Mouse (Mus musculus) myocyte (in vitro differentiated cells): ENCODE data around the gene Pola2. TPM values are rescaled to one million over a fixed set of nuclear protein-coding genes. Genes with fewer than 3 reads are reported as not detected.

ENCODE experiments used
- H3K27me3 ChIP-seq: one replicate; pipeline ENCODE4 v1.6.1; 2011; ENCODE audit not compliant: control insufficient read depth, insufficient read depth, insufficient read length
- H3K36me3 ChIP-seq: one replicate; pipeline ENCODE4 v1.6.1; 2011; ENCODE audit not compliant: control insufficient read depth, insufficient read depth
- H3K4me2 ChIP-seq: one replicate; pipeline ENCODE4 v1.6.1; 2011; ENCODE audit warnings: low read depth, control low read depth
- H3K4me3 ChIP-seq: one replicate; pipeline ENCODE4 v1.5.1; 2011; ENCODE audit warnings: mild to moderate bottlenecking, control low read depth, moderate library complexity
- H3K79me2 ChIP-seq: one replicate; pipeline ENCODE4 v1.6.1; 2011; ENCODE audit not compliant: control insufficient read depth, insufficient read depth
- H3ac ChIP-seq: one replicate; pipeline ENCODE4 v1.6.1; 2011; ENCODE audit not compliant: control insufficient read depth, insufficient read length
- CEBPB ChIP-seq: IDR thresholded peaks from 2 replicates; pipeline ENCODE4 v1.6.1; 2011; ENCODE audit warnings: mild to moderate bottlenecking, moderate library complexity; ENCODE audit not compliant: poor library complexity, insufficient read depth, severe bottlenecking
- E2F4 ChIP-seq: IDR thresholded peaks from one replicate; pipeline ENCODE4 v1.6.1; 2011; ENCODE audit warnings: mild to moderate bottlenecking, control low read depth, moderate library complexity; ENCODE audit not compliant: insufficient read depth
- MAX ChIP-seq: IDR thresholded peaks from one replicate; pipeline ENCODE4 v1.6.1; 2011; ENCODE audit warnings: low read depth, mild to moderate bottlenecking, control low read depth
- MYOD1 ChIP-seq, 3 experiments: IDR thresholded peaks; one replicate each; pipeline ENCODE4 v1.6.1; 2011; ENCODE audit warnings: control low read depth in 2 of 3, low read depth in 2 of 3, mild to moderate bottlenecking in 2 of 3, moderate library complexity in 1 of 3; ENCODE audit not compliant: insufficient read length in 2 of 3, control insufficient read depth in 1 of 3
- MYOG ChIP-seq, 3 experiments: IDR thresholded peaks; one replicate each; pipeline ENCODE4 v1.6.1; 2011; ENCODE audit warnings: control low read depth in 2 of 3, low read depth in 2 of 3, mild to moderate bottlenecking in 2 of 3; ENCODE audit not compliant: insufficient read length in 2 of 3, control insufficient read depth in 1 of 3, insufficient read depth in 1 of 3
- POLR2A ChIP-seq: IDR thresholded peaks from one replicate; pipeline ENCODE4 v1.6.1; 2011; ENCODE audit warnings: low read depth, mild to moderate bottlenecking, control low read depth, moderate library complexity; ENCODE audit not compliant: insufficient read length
- POLR2AphosphoS2 ChIP-seq: IDR thresholded peaks from one replicate; pipeline ENCODE4 v1.6.1; 2011; ENCODE audit warnings: low read depth, control low read depth; ENCODE audit not compliant: insufficient read length
- REST ChIP-seq: IDR thresholded peaks from one replicate; pipeline ENCODE4 v1.6.1; 2011; ENCODE audit warnings: mild to moderate bottlenecking, control low read depth, moderate library complexity; ENCODE audit not compliant: insufficient read depth, insufficient read length
- SRF ChIP-seq: IDR thresholded peaks from one replicate; pipeline ENCODE4 v1.6.1; 2011; ENCODE audit warnings: low read depth; ENCODE audit not compliant: control insufficient read depth, insufficient read length
- TCF12 ChIP-seq: IDR thresholded peaks from one replicate; pipeline ENCODE4 v1.6.1; 2011; ENCODE audit warnings: mild to moderate bottlenecking, control low read depth; ENCODE audit not compliant: poor library complexity, insufficient read depth, severe bottlenecking
- TCF3 ChIP-seq: IDR thresholded peaks from one replicate; pipeline ENCODE4 v1.6.1; 2011; ENCODE audit warnings: low read depth, control low read depth; ENCODE audit not compliant: insufficient read length
- USF1 ChIP-seq: IDR thresholded peaks from one replicate; pipeline ENCODE4 v1.6.1; 2011; ENCODE audit warnings: low read depth, mild to moderate bottlenecking, control low read depth, moderate library complexity
- polyA plus RNA-seq: library from polyadenylated mRNA; unstranded; fragments of >200 nt; fragmentation: generic; extraction: Trizol; gene quantifications from one replicate; pipeline ENCODE4 v1.2.1, GENCODE M21; 2012; ENCODE audit warnings: missing spikeins

Pola2 gene
- polyA plus RNA-seq, 1 experiment: 11.9 TPM

DNA sequence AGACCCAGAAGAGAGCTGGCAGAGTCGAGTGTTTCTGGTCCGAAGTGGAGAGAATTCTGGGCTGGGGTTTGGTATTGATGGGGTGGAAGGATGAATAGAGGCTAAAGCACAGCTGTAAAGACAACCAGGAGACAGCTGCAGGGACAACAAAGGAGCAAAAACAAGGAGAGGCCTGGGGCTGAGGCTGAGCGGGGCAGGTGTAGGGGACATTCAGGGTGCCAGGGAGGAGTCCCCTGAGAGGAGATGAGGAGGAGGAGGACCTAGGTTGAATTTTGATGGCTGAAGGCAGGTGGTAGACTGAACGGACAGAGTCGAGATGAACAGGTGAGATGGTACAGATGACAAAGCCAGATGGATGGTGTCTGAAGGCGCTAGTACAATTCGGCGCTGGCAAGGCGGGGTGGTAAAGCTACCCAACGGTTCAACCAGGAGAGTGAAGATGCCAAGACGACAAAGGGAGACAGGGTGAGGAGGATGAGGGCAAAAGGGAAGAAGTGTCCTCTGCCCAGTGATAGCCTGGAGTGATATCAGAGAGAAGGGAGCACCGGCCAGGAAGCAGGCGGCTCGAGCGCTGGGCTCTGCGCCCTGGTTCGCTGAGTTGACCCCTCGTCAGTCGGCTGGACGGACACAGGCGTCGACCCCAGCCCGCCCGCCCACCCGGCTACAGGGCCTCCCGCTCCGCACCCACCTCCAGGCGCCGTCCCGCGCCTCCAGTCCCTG lies 70.6 kb downstream of the Pola2 start:
- Histone ChIP-seq H3K27me3 (no peaks in the 10 kb centered on the region), H3K4me2 (peak overlapping the region; percentile 64), H3K79me2 (no peaks in the 10 kb centered on the region), H3K36me3 (peaks cover 21% of the 10 kb centered on the region), H3K4me3 (peak overlapping the region; percentile 9), H3ac (no peak overlapping the region)
- TF ChIP-seq E2F4 (no peak), MAX (no peak), POLR2AphosphoS2 (no peak), POLR2A (no peak), CEBPB (no peak), MYOD1 (IDR thresholded peaks at IDR 0.05; ENCODE audit: control insufficient read depth in 1 of 3, insufficient read length in 2 of 3, low read depth in 2 of 3) (peak in 2 of 3 experiments; percentile 19 to 26), REST (no peak), MYOG (IDR thresholded peaks at IDR 0.05; ENCODE audit: control insufficient read depth in 1 of 3, insufficient read depth in 1 of 3, insufficient read length in 2 of 3, low read depth in 2 of 3) (peak in 1 of 3 experiments; percentile 21)

DNA sequence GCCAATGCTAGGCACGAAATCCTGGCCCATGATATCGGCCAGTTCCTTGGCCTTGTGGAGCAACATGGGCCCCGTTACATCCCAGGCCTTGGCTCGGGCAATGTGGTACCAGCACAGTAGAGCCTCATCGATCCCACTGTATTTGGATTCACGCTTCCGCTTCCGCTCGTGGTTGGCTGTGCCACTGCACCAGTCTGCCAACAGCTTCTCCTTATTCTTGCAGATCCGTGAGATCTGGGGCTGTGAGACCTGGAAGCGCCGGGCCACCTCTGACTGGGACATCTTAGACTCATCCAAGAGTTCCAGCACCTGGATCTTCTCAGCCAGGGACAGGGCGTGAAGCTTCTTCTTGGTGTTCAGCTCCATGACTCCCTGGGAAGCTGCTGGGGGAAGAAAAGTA lies 71.3 kb downstream of the Pola2 start:
- no peaks in the 10 kb centered on the region for H3K27me3 ChIP-seq
- peaks cover 18% of the 10 kb centered on the region for H3K36me3 ChIP-seq
- no peak overlapping the region for H3K4me3 ChIP-seq
- no peak overlapping the region for H3K4me2 ChIP-seq
- no peaks in the 10 kb centered on the region for H3K79me2 ChIP-seq
- no peak for TF ChIP-seq MYOG (IDR thresholded peaks at IDR 0.05; ENCODE audit: control insufficient read depth in 1 of 3, insufficient read depth in 1 of 3, insufficient read length in 2 of 3, low read depth in 2 of 3)
- TF ChIP-seq USF1: no peak
- TF ChIP-seq CEBPB: no peak
- no peak for TF ChIP-seq POLR2A
- no peak overlapping the region for H3ac ChIP-seq

DNA sequence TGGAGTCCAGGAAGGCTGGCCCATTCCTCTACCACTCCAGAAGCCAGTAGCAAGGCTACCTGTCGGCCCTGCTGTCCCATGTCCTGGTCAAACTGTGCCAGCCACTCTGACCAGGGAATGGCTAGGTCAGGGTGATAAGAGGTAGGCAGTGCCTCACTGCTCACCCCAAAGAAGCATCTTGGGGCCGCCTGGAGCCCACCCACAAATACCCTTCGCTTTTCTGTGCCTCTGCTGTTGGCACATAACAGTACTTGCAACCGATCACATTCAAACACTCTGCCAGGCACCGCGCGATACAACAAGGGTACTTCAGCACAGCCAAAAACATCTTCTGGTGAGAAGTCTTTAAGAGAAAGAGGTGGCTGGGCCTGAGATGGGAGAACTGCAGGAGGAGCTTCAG lies 71.7 kb downstream of the Pola2 start:
- no peaks in the 10 kb centered on the region for H3K79me2 ChIP-seq
- H3K27me3 ChIP-seq: no peaks in the 10 kb centered on the region
- H3K4me2 ChIP-seq: no peak overlapping the region
- no peak for TF ChIP-seq E2F4
- no peak for TF ChIP-seq REST
- TF ChIP-seq CEBPB: no peak
- TF ChIP-seq SRF: no peak
- no peak for TF ChIP-seq TCF12
- no peak for TF ChIP-seq TCF3
- no peak for TF ChIP-seq MAX
- TF ChIP-seq MYOD1 (IDR thresholded peaks at IDR 0.05; ENCODE audit: control insufficient read depth in 1 of 3, insufficient read length in 2 of 3, low read depth in 2 of 3): no peak
- TF ChIP-seq MYOG (IDR thresholded peaks at IDR 0.05; ENCODE audit: control insufficient read depth in 1 of 3, insufficient read depth in 1 of 3, insufficient read length in 2 of 3, low read depth in 2 of 3): no peak
- no peak for TF ChIP-seq USF1
- no peak overlapping the region for H3K4me3 ChIP-seq
- H3ac ChIP-seq: no peak overlapping the region
- peaks cover 18% of the 10 kb centered on the region for H3K36me3 ChIP-seq

DNA sequence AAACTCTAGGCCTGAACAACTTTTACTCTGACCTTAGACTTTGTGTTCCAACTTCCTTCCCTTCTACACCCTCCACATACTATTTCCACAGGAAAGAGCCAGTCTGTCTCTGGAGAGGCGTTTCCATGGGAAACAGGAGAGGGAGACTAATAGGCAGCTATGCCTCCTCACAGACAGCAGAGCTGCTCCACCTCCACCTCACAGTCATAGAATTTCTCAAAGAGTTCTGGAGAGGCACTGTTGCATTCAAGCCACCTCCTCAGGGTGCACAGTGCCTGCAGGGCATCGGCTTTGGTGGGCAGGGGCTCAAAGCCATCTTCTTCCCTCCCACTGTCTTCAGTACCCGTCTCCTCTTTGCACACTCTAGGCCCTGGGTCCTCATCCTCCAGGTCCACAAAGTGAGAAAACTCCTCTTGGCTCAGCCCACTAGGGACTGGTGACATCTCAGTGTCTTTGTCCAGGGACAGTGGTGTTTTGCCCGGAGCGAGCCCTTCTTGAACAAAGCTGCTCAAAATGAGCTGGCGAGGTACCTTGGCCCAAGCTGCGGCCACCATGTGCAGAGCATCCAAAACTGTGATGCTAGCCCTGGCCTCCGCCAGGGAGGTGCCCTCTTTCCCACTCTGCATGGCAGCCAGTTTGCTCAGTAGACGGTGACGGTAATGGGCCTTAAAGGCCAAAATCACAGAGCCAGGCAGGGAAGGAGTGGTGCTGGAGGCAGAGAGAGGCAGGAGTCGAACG lies 72.3 kb downstream of the Pola2 start:
- Histone ChIP-seq H3K36me3 (peaks cover 13% of the 10 kb centered on the region), H3K27me3 (no peaks in the 10 kb centered on the region), H3K79me2 (no peaks in the 10 kb centered on the region), H3K4me3 (no peak overlapping the region), H3K4me2 (no peak overlapping the region), H3ac (no peak overlapping the region)
- TF ChIP-seq POLR2AphosphoS2 (peak; percentile 30), POLR2A (no peak), MYOD1 (IDR thresholded peaks at IDR 0.05; ENCODE audit: control insufficient read depth in 1 of 3, insufficient read length in 2 of 3, low read depth in 2 of 3) (no peak), TCF12 (no peak)

Other genes starting within 250 kb of the Pola2 start
- 97.4 TPM for gene Ehbp1l1, start 237.9 kb downstream of the Pola2 start, polyA plus RNA-seq
- 77.4 TPM for gene Fam89b, start 234.5 kb downstream of the Pola2 start, polyA plus RNA-seq
- gene Ltbp3, start 223.3 kb downstream of the Pola2 start, polyA plus RNA-seq: 100 TPM
- 73.5 TPM for gene Scyl1, start 192.8 kb downstream of the Pola2 start, polyA plus RNA-seq
- gene Frmd8, start 88.9 kb downstream of the Pola2 start, polyA plus RNA-seq: 22.3 TPM
- gene Slc25a45, start 86.4 kb downstream of the Pola2 start, polyA plus RNA-seq: 5.2 TPM
- gene Tigd3, start 70.1 kb downstream of the Pola2 start, polyA plus RNA-seq: 0.31 TPM
- 78.5 TPM for gene Dpf2, start 51.2 kb downstream of the Pola2 start, polyA plus RNA-seq
- 16.2 TPM for gene Cdc42ep2, start 39.4 kb downstream of the Pola2 start, polyA plus RNA-seq
- not detected for gene Slc22a20, start 21.9 kb upstream of the Pola2 start, polyA plus RNA-seq
- gene Capn1, start 51.7 kb upstream of the Pola2 start, polyA plus RNA-seq: 110 TPM
- 24.3 TPM for gene Syvn1, start 82.4 kb upstream of the Pola2 start, polyA plus RNA-seq
- gene Mrpl49, start 93.6 kb upstream of the Pola2 start, polyA plus RNA-seq: 43.0 TPM
- gene Fau, start 93.6 kb upstream of the Pola2 start, polyA plus RNA-seq: 2,772 TPM
- 44.3 TPM for gene Znhit2, start 97.0 kb upstream of the Pola2 start, polyA plus RNA-seq
- gene Tm7sf2, start 104.2 kb upstream of the Pola2 start, polyA plus RNA-seq: 37.1 TPM
- gene Vps51, start 113.0 kb upstream of the Pola2 start, polyA plus RNA-seq: 49.1 TPM
- 0.13 TPM for gene Tmem262, start 115.8 kb upstream of the Pola2 start, polyA plus RNA-seq
- gene Gm28374, start 118.1 kb upstream of the Pola2 start, polyA plus RNA-seq: 0.26 TPM
- 68.5 TPM for gene Zfpl1, start 120.8 kb upstream of the Pola2 start, polyA plus RNA-seq
- gene Cdca5, start 120.8 kb upstream of the Pola2 start, polyA plus RNA-seq: 7.7 TPM
- gene AC131692.1, start 130.2 kb upstream of the Pola2 start, polyA plus RNA-seq: 0.07 TPM
- gene Naaladl1, start 141.6 kb upstream of the Pola2 start, polyA plus RNA-seq: 0.11 TPM
- 27.5 TPM for gene Sac3d1, start 154.4 kb upstream of the Pola2 start, polyA plus RNA-seq
- 18.5 TPM for gene Snx15, start 164.1 kb upstream of the Pola2 start, polyA plus RNA-seq
- 0.05 TPM for gene Batf2, start 176.8 kb upstream of the Pola2 start, polyA plus RNA-seq
- 110 TPM for gene Arl2, start 177.3 kb upstream of the Pola2 start, polyA plus RNA-seq
- not detected for gene Majin, start 220.2 kb upstream of the Pola2 start, polyA plus RNA-seq